Mouse (Mus musculus): ENCODE measurements around the gene Itga9. TPM values are rescaled to one million over a fixed set of nuclear protein-coding genes. Genes with fewer than 3 reads are reported as not detected.

Gene Itga9
- polyA plus RNA-seq, 1 experiment from 2014 or later, result 27.9 TPM

- ATAC-seq (no peak), DNase-seq (ENCODE audit: low read depth, low spot score) (no peak)
- no peak for TF ChIP-seq CTCF (IDR thresholded peaks at IDR 0.05)
- ChIA-PET CTCF (interaction anchor here (1.3 kb wide), 1 partner anchor 75 kb away, joined by 3 read pairs; no protein-coding TSS in a partner anchor), POLR2A (interaction anchor here (0.5 kb wide), 1 partner anchor 15 kb away, joined by 3 read pairs; no protein-coding TSS in a partner anchor)
- in situ Hi-C loops (cut with MboI; ENCODE audit: low pct_unique_long_range_greater_than_20kb), result no loop called here
- no peaks in the 10 kb centered on the region for H3K27me3 ChIP-seq
Observed at GRCm38 (mm10) chr9:118684343-118684742, 77.9 kb downstream of the Itga9 start.

- ChIA-PET POLR2A (no interaction called here), CTCF (no interaction called here)
- H3K27me3 ChIP-seq, result no peaks in the 10 kb centered on the region
- in situ Hi-C loops (cut with MboI; ENCODE audit: low pct_unique_long_range_greater_than_20kb), result no loop called here
- ATAC-seq (no peak), DNase-seq (ENCODE audit: low read depth, low spot score) (no peak)
- no peak for TF ChIP-seq CTCF (IDR thresholded peaks at IDR 0.05)
Observed at GRCm38 (mm10) chr9:118686166-118686961, 79.9 kb downstream of the Itga9 start.

GRCm38 (mm10) chr9:118688248-118688647 is 81.8 kb downstream of the Itga9 start:
- DNase-seq (ENCODE audit: low read depth, low spot score) (no peak), ATAC-seq (no peak)
- TF ChIP-seq CTCF (IDR thresholded peaks at IDR 0.05), result no peak
- no peaks in the 10 kb centered on the region for H3K27me3 ChIP-seq
- POLR2A ChIA-PET, result no interaction called here
- in situ Hi-C loops (cut with MboI; ENCODE audit: low pct_unique_long_range_greater_than_20kb), result no loop called here
- CTCF ChIA-PET, result no interaction called here

- TF ChIP-seq CTCF (IDR thresholded peaks at IDR 0.05), result no peak
- no peak for DNase-seq (ENCODE audit: low read depth, low spot score)
- POLR2A ChIA-PET, result no interaction called here
- ATAC-seq, result no peak
- H3K27me3 ChIP-seq, result no peaks in the 10 kb centered on the region
- in situ Hi-C loops (cut with MboI; ENCODE audit: low pct_unique_long_range_greater_than_20kb), result no loop called here
- CTCF ChIA-PET, result interaction anchor here (1.1 to 1.4 kb wide), 2 partner anchors 16 to 182 kb away, joined by 3 to 4 read pairs; no protein-coding TSS in a partner anchor
Observed at GRCm38 (mm10) chr9:118688921-118689451, 82.5 kb downstream of the Itga9 start.

- DNase-seq (ENCODE audit: low read depth, low spot score) (no peak), ATAC-seq (no peak)
- ChIA-PET CTCF (no interaction called here), POLR2A (no interaction called here)
- no peak for TF ChIP-seq CTCF (IDR thresholded peaks at IDR 0.05)
- H3K27me3 ChIP-seq, result no peaks in the 10 kb centered on the region
- in situ Hi-C loops (cut with MboI; ENCODE audit: low pct_unique_long_range_greater_than_20kb), result no loop called here
Observed at GRCm38 (mm10) chr9:118693256-118693655, 86.8 kb downstream of the Itga9 start.

GRCm38 (mm10) chr9:118694420-118694825 is 87.9 kb downstream of the Itga9 start:
- in situ Hi-C loops (cut with MboI; ENCODE audit: low pct_unique_long_range_greater_than_20kb), result no loop called here

GRCm38 (mm10) chr9:118698191-118698590 is 91.7 kb downstream of the Itga9 start:
- ATAC-seq (no peak), DNase-seq (ENCODE audit: low read depth, low spot score) (no peak)
- CTCF ChIA-PET, result no interaction called here
- no peak for TF ChIP-seq CTCF (IDR thresholded peaks at IDR 0.05)
- H3K27me3 ChIP-seq, result no peaks in the 10 kb centered on the region
- POLR2A ChIA-PET, result no interaction called here
- in situ Hi-C loops (cut with MboI; ENCODE audit: low pct_unique_long_range_greater_than_20kb), result no loop called here

More at GRCm38 (mm10) chr9:118694420-118694825, 87.9 kb downstream of the Itga9 start:
- ChIA-PET POLR2A (no interaction called here), CTCF (no interaction called here)
- H3K27me3 ChIP-seq, result no peaks in the 10 kb centered on the region
- no peak for DNase-seq (ENCODE audit: low read depth, low spot score)
- no peak for ATAC-seq
- no peak for TF ChIP-seq CTCF (IDR thresholded peaks at IDR 0.05)

GRCm38 (mm10) chr9:118699716-118700115 is 93.2 kb downstream of the Itga9 start:
- ChIA-PET POLR2A (interaction anchor here (1.3 kb wide), 1 partner anchor 92 kb away, joined by 3 read pairs; no protein-coding TSS in a partner anchor), CTCF (no interaction called here)
- in situ Hi-C loops (cut with MboI; ENCODE audit: low pct_unique_long_range_greater_than_20kb), result no loop called here
- DNase-seq (ENCODE audit: low read depth, low spot score) (no peak), ATAC-seq (no peak)
- TF ChIP-seq CTCF (IDR thresholded peaks at IDR 0.05), result no peak
- H3K27me3 ChIP-seq, result no peaks in the 10 kb centered on the region

- no peak for TF ChIP-seq CTCF (IDR thresholded peaks at IDR 0.05)
- POLR2A ChIA-PET, result no interaction called here
- no peak for DNase-seq (ENCODE audit: low read depth, low spot score)
- CTCF ChIA-PET, result no interaction called here
- H3K27me3 ChIP-seq, result no peaks in the 10 kb centered on the region
- in situ Hi-C loops (cut with MboI; ENCODE audit: low pct_unique_long_range_greater_than_20kb), result no loop called here
- no peak for ATAC-seq
Observed at GRCm38 (mm10) chr9:118700889-118701288, 94.4 kb downstream of the Itga9 start.

- in situ Hi-C loops (cut with MboI; ENCODE audit: low pct_unique_long_range_greater_than_20kb), result no loop called here
- no peaks in the 10 kb centered on the region for H3K27me3 ChIP-seq
- no peak for TF ChIP-seq CTCF (IDR thresholded peaks at IDR 0.05)
- CTCF ChIA-PET, result no interaction called here
- DNase-seq (ENCODE audit: low read depth, low spot score), result no peak
- POLR2A ChIA-PET, result no interaction called here
- ATAC-seq, result no peak
Observed at GRCm38 (mm10) chr9:118701791-118702190, 95.3 kb downstream of the Itga9 start.

- in situ Hi-C loops (cut with MboI; ENCODE audit: low pct_unique_long_range_greater_than_20kb), result no loop called here
- POLR2A ChIA-PET, result no interaction called here
- no peak for TF ChIP-seq CTCF (IDR thresholded peaks at IDR 0.05)
Observed at GRCm38 (mm10) chr9:118703146-118703545, 96.7 kb downstream of the Itga9 start.

More at GRCm38 (mm10) chr9:118703146-118703545, 96.7 kb downstream of the Itga9 start:
- no peak for DNase-seq (ENCODE audit: low read depth, low spot score)
- CTCF ChIA-PET, result interaction anchor here (1.1 kb wide), 1 partner anchor 195 kb away, joined by 3 read pairs; no protein-coding TSS in a partner anchor
- H3K27me3 ChIP-seq, result no peaks in the 10 kb centered on the region
- no peak for ATAC-seq
